Mouse (Mus musculus) midbrain, embryonic 11.5 days (tissue): ENCODE data around the gene Epor. TPM values are rescaled to one million over a fixed set of nuclear protein-coding genes. Genes with fewer than 3 reads are reported as not detected.
A peak's percentile ranks its signal among the peaks of the same experiment; 100 is the strongest.

ENCODE experiments used
- ATAC-seq: fragments of 200-750 bp; cut with Nextera tagmentation; 2 replicates; pipeline ENCODE4 v1.8.0; 2017; ENCODE audit warnings: moderate TSS enrichment, moderate library complexity; ENCODE audit not compliant: low FRiP score
- DNase-seq: peaks from one replicate; pipeline ENCODE4 v3.0.0; 2015; ENCODE audit warnings: low spot score; ENCODE audit errors: missing footprints
- H3K27ac ChIP-seq: fragments of 300-500 bp; sonication (generic); 2 replicates; pipeline ENCODE4 v1.5.1; 2014; ENCODE audit warnings: low read depth, low read length
- H3K27me3 ChIP-seq: fragments of 300-500 bp; sonication (generic); 2 replicates; pipeline ENCODE4 v1.6.1; 2014; ENCODE audit warnings: mild to moderate bottlenecking, low read length, moderate library complexity, mixed read lengths; ENCODE audit not compliant: control insufficient read depth, insufficient read depth
- H3K36me3 ChIP-seq: fragments of 300-500 bp; sonication (generic); 2 replicates; pipeline ENCODE4 v1.6.1; 2014; ENCODE audit warnings: mild to moderate bottlenecking, low read length, moderate library complexity, mixed read lengths; ENCODE audit not compliant: control insufficient read depth, insufficient read depth
- H3K4me1 ChIP-seq: fragments of 300-500 bp; sonication (generic); 2 replicates; pipeline ENCODE4 v1.6.1; 2014; ENCODE audit warnings: low read length; ENCODE audit not compliant: control insufficient read depth, insufficient read depth
- H3K4me2 ChIP-seq: fragments of 300-500 bp; sonication (generic); 2 replicates; pipeline ENCODE4 v1.6.1; 2014; ENCODE audit warnings: mild to moderate bottlenecking, moderate library complexity
- H3K4me3 ChIP-seq: fragments of 300-500 bp; sonication (generic); 2 replicates; pipeline ENCODE4 v1.5.1; 2014; ENCODE audit warnings: low read depth, low read length
- H3K9ac ChIP-seq: fragments of 300-500 bp; sonication (generic); 2 replicates; pipeline ENCODE4 v1.6.1; 2014; ENCODE audit warnings: low read length
- H3K9me3 ChIP-seq: fragments of 300-500 bp; sonication (generic); 2 replicates; pipeline ENCODE4 v1.6.1; 2016; ENCODE audit warnings: low read length; ENCODE audit not compliant: control insufficient read depth
- WGBS: fragments of 180-500 bp; shearing (Covaris S2); extraction: QIAGEN DNeasy Blood & Tissue Kit; methylation state at CpG from one replicate; pipeline ENCODE4 v1.1.7; 2014; 5-methylcytosine and 5-hydroxymethylcytosine counted together
- polyA plus RNA-seq: library from polyadenylated mRNA; unstranded; fragments of >200 nt; fragmentation: Nextera tagmentation; extraction: Ambion mirVana; gene quantifications from 2 replicates; pipeline ENCODE4 v1.2.1, GENCODE M21; 2014

The Epor gene
- polyA plus RNA-seq, 1 experiment from 2014 or later: 5.2 TPM

DNA sequence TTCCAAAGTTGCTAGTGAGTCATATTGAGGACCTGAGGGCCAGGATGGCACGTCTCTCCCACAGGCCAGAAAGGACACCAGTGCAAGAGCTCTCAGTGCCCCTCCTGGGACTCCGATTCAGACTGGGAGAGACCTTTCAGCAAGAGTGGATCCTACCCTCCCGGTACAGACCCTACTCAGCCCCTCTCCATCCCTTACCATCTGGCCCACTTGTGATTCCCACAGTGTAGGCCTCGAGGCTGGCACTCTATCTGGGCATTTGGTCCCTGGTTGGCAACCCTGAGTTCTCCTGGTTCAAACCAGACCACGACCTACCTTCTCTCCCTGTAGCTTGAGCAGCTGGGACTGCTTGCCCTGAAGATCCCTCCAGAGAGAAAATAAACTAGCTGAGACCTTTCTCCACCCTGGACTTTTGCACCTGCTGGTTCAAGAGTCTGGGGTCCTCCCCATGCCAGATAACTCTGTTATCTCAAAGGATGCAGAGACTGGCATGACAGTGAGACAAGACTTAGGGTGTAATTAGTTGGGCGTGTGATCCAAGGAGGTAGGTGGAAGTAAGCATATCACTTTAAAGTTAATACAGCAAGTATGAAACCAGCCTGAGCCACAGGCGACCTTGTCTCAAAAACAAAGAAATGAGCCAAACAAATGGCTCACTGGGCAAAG is 27.7 kb downstream of the Epor start:
- WGBS: 83% methylated on average over 7 of the region's 7 CpGs
- no peak for DNase-seq

DNA sequence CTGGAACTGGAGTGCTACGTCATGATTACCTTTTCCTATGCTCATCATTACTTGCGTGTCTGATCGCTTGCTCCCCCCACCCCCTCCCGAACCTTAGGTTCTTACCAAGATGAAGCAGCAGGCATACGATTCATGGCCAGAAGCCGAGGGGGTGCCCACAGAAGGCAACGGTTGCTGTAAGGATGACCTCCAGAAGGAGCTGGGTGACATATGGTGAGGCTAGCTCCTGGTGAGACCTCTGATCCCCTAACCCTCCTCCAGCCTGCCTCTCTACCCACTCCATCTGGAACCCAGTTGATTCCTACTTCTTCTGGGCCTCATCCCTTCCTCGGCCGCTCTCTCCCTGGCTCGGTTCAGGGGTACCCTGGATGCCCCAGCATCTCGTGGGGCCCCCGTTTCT is 29.3 kb downstream of the Epor start:
- Histone ChIP-seq H3K9ac (no peak overlapping the region), H3K27me3 (0 out of 2 replicates have a peak, but pooled peaks cover 3% of the 10 kb centered on the region), H3K27ac (no peak overlapping the region), H3K4me3 (no peak overlapping the region), H3K9me3 (no peaks in the 10 kb centered on the region), H3K4me2 (no peak overlapping the region), H3K4me1 (peaks cover 3% of the 10 kb centered on the region; the same call in 1 of the 2 replicates), H3K36me3 (no peaks in the 10 kb centered on the region)
- DNase-seq: no peak
- ATAC-seq: no peak
- WGBS: 92% methylated on average over 12 of the region's 12 CpGs

More for the DNA sequence above, 27.7 kb downstream of the Epor start:
- Histone ChIP-seq H3K9me3 (no peaks in the 10 kb centered on the region), H3K4me3 (no peak overlapping the region), H3K9ac (no peak overlapping the region), H3K27ac (no peak overlapping the region), H3K36me3 (no peaks in the 10 kb centered on the region; the same call in 1 of the 2 replicates), H3K27me3 (0 out of 2 replicates have a peak, but pooled peaks cover 3% of the 10 kb centered on the region), H3K4me1 (peaks cover 3% of the 10 kb centered on the region; the same call in 1 of the 2 replicates), H3K4me2 (no peak overlapping the region)
- no peak for ATAC-seq

DNA sequence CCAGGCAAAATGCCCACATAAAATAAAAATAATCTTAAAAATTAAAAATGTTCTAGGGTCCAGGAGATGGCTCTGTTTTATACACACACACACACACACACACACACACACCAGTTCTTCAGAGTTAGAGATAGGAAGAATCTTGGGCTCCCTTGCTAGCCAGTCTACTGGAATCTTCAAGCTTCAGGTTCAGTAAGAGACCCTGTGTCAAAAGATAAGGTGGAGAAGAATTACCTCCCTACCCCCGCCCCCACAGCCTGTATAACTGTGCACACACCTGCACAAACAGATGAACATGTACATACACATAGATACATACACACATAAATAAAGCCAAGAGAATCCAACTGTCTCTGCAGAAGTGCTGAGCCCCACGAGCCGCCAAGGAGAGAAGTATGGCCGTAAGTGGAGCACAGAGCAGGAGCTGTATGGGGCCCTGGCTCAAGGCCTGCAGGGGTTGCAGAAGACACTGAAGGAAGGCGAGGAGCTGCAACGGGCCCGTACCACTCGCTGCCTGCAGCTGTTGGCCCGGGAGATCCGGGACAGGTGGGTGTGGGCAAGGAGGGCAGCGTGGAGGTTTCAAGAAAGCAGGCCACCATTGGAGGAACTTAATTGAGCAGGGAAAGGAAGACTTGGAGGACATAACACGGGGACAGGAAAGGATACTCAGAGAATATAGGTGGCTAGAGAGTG is 30.7 kb downstream of the Epor start:
- Histone ChIP-seq H3K4me3 (no peak overlapping the region), H3K27me3 (0 out of 2 replicates have a peak, but pooled peaks cover 3% of the 10 kb centered on the region), H3K4me2 (no peak overlapping the region), H3K9me3 (no peaks in the 10 kb centered on the region), H3K27ac (no peak overlapping the region), H3K4me1 (peaks cover 5% of the 10 kb centered on the region; the same call in 1 of the 2 replicates), H3K9ac (no peak overlapping the region), H3K36me3 (no peaks in the 10 kb centered on the region)
- peak; percentile 1 for DNase-seq
- no peak for ATAC-seq
- 63% methylated on average over 12 of the region's 12 CpGs for WGBS

DNA sequence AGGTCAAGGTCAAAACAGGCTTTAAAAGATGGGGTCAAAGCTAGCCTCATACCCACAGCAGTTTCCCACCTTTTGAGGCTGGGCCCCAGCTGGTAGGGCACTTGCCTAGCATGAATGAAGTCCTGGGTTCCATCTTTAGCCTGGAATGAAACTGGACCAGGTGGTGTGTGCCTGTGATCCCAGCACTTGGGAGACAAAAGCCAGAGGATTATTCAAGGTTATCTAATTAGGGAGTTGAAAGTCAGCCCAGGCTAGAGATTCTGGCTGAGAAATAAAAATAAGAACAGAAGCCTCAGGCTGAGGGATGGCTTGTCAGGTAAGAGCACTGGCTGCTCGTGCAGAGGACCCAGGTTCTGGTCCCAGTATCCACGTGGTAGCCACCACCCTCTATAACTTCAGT is 31.3 kb downstream of the Epor start:
- no peak overlapping the region for H3K4me2 ChIP-seq
- no peaks in the 10 kb centered on the region for H3K36me3 ChIP-seq
- DNase-seq (no peak), ATAC-seq (no peak)
- WGBS: 71% methylated on average over 2 of the region's 2 CpGs
- H3K4me1 ChIP-seq: peaks cover 4% of the 10 kb centered on the region; the same call in 1 of the 2 replicates
- H3K9ac ChIP-seq: no peak overlapping the region
- no peak overlapping the region for H3K4me3 ChIP-seq
- H3K27ac ChIP-seq: no peak overlapping the region
- H3K9me3 ChIP-seq: no peaks in the 10 kb centered on the region
- 0 out of 2 replicates have a peak, but pooled peaks cover 3% of the 10 kb centered on the region for H3K27me3 ChIP-seq

DNA sequence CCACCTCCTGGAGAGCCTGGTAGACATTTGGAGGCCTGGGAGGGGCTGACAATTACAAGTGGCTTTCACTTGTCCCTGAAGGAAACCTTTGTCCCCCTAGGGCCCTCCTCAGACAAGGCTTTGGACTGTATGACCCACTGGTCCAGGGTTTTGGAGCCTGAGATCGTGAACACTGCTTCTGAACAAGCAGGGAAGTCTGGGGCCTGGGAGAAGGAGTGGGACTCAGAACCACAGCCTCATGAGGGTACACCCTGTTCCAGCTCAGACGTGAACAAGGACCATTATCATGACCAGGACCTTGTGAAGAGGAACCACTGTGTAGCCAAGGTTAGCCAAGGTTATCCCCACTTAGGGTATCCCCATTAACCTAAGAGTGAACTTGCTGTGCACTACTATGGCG is 34.1 kb downstream of the Epor start:
- Histone ChIP-seq H3K27me3 (0 out of 2 replicates have a peak, but pooled peaks cover under 1% of the 10 kb centered on the region), H3K4me3 (no peak overlapping the region), H3K4me1 (peaks cover 11% of the 10 kb centered on the region), H3K36me3 (no peaks in the 10 kb centered on the region), H3K9me3 (no peaks in the 10 kb centered on the region), H3K27ac (no peak overlapping the region), H3K9ac (no peak overlapping the region), H3K4me2 (no peak overlapping the region)
- DNase-seq (peak; percentile 31), ATAC-seq (no peak)
- 79% methylated on average over 3 of the region's 3 CpGs for WGBS

DNA sequence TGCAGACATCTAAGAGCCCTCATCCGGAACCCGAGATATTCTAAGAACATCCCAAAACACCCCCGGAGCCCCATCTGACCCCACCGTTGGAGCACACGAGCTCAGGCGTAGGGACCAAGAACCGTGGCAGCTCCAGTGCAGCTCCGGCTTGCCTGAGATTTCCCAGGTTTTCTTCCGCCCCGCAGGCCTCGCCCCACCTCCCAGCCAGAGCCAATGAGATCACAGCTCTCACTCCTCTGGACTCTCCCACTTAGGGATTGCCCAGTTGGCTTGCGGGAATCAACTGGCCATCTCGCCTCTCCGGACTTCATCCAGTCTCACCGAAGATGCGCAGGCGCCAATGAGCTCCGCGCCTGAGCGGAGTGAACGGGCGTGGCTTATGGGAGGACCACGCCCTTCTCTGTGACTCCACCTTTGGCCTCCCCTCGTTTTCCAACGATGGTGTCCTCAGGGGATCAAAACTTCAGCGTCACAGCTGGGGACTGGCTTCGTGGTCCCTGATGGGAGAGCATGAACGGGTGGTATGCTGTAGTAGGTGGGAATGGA is 36.0 kb downstream of the Epor start, which contains the start of the genes Ccdc159 and Tmem205:
Gene Ccdc159 (plus strand): TSS at position 264 of the 546 bp plus-strand sequence.
Gene Tmem205 (minus strand): TSS at position 349 of the 546 bp plus-strand sequence.
- no peaks in the 10 kb centered on the region for H3K9me3 ChIP-seq
- H3K4me1 ChIP-seq: peaks cover 11% of the 10 kb centered on the region
- peak; percentile 99 for ATAC-seq
- DNase-seq: peak; percentile 98
- no peaks in the 10 kb centered on the region for H3K27me3 ChIP-seq
- H3K4me3 ChIP-seq: peak within 1 kb of the TSS; percentile 41
- H3K36me3 ChIP-seq: no peaks in the 10 kb centered on the region
- H3K4me2 ChIP-seq: peak within 1 kb of the TSS; percentile 72
- H3K9ac ChIP-seq: peak within 1 kb of the TSS; percentile 71
- H3K27ac ChIP-seq: no peak within 1 kb of the TSS
- WGBS: 1% methylated on average over 28 of the region's 28 CpGs

DNA sequence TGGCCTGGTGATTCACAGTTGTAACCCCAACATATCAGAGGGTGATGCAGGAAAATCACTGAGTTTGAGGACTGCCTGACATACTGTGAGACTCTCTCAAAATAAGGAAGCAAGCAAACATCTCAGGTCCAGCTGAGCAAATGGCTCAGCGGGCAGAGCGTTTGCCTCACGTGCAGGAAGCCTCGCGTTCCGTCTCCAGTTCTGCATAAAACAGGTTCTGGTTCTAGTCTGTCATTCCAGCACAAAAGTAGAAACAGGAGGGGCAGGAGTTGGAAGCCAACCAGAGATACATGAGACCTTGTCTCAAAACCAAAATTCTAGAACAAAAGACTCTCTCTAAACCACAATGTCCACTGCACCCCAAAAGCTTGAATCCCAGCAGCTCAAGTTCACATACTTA is 36.5 kb downstream of the Epor start:
- Histone ChIP-seq H3K4me3 (peak overlapping the region; percentile 41), H3K9me3 (no peaks in the 10 kb centered on the region), H3K36me3 (no peaks in the 10 kb centered on the region), H3K27me3 (no peaks in the 10 kb centered on the region), H3K27ac (no peak overlapping the region), H3K4me2 (peak overlapping the region; percentile 72), H3K4me1 (peaks cover 11% of the 10 kb centered on the region), H3K9ac (peak overlapping the region; percentile 71)
- ATAC-seq: no peak
- no peak for DNase-seq
- WGBS: 5% methylated on average over 6 of the region's 6 CpGs

DNA sequence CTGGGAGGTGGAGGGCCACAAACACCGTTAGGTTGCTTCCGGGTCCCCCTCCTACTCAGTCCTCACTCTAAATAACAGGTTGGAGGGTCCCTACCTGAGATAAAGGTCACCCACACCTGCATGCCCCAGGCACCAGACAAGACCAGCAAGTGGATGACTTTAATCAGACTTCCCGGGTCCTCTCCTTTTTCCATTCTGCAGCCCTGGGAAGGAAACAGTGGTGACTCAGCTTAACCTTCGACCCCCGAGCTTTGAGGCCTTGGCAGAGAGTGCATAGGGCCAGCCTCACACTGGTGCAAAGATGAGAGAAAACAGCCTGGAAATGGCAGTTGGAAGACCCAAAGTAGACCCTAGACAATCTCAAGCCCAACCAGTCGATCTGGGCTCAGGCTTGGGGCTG is 37.2 kb downstream of the Epor start:
- Histone ChIP-seq H3K9me3 (no peaks in the 10 kb centered on the region), H3K4me3 (no peak overlapping the region), H3K36me3 (no peaks in the 10 kb centered on the region), H3K4me2 (peak overlapping the region; percentile 72), H3K27me3 (no peaks in the 10 kb centered on the region; the same call in 1 of the 2 replicates), H3K27ac (no peak overlapping the region), H3K9ac (0 out of 2 replicates have a peak overlapping the region, but pooled peaks have one; percentile 71), H3K4me1 (peaks cover 11% of the 10 kb centered on the region)
- WGBS: 85% methylated on average over 6 of the region's 6 CpGs
- no peak for DNase-seq
- ATAC-seq: no peak

DNA sequence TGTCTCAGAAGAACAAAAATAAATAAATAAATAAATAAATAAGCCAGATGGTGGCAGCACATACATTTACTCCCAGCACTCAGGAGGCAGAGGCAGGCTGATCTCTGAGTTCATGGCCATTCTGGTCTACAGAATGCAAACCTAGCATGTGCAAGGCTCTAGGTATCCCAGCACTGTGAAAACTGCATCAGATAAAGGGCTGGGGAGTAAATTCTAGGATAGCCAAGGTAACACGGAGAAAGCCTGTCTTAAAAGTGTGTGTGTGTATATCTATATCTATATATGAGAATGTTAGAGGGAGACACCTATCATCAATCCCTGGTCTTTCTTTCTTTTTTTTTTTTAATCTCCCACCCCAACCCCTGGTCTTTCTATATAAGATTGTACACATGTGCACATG is 37.8 kb downstream of the Epor start:
- no peaks in the 10 kb centered on the region for H3K9me3 ChIP-seq
- H3K4me2 ChIP-seq: no peak overlapping the region
- H3K27ac ChIP-seq: no peak overlapping the region
- no peak overlapping the region for H3K4me3 ChIP-seq
- ATAC-seq: no peak
- H3K36me3 ChIP-seq: no peaks in the 10 kb centered on the region
- H3K27me3 ChIP-seq: no peaks in the 10 kb centered on the region; the same call in 1 of the 2 replicates
- H3K9ac ChIP-seq: no peak overlapping the region
- WGBS: 91% methylated on average over 1 of the region's 1 CpGs
- peak; percentile 53 for DNase-seq
- peaks cover 11% of the 10 kb centered on the region for H3K4me1 ChIP-seq
